Mouse (Mus musculus) midbrain, embryonic 12.5 days (tissue): ENCODE results near the gene Ctnnd2. TPM values are rescaled to one million over a fixed set of nuclear protein-coding genes. Genes with fewer than 3 reads are reported as not detected.

Experiments used
- ATAC-seq: fragments of 200-750 bp; cut with Nextera tagmentation; 2 replicates; pipeline ENCODE4 v1.8.0; 2017; ENCODE audit warnings: low read depth, moderate TSS enrichment, moderate library complexity; ENCODE audit not compliant: low FRiP score
- H3K27ac ChIP-seq: fragments of 300-500 bp; sonication (generic); replicated peaks from 2 replicates; pipeline ENCODE4 v1.5.1; 2016; ENCODE audit warnings: mild to moderate bottlenecking
- H3K27me3 ChIP-seq: fragments of 300-500 bp; sonication (generic); 2 replicates; pipeline ENCODE4 v1.6.1; 2016; ENCODE audit warnings: mild to moderate bottlenecking
- H3K36me3 ChIP-seq: fragments of 300-500 bp; sonication (generic); 2 replicates; pipeline ENCODE4 v1.6.1; 2016
- H3K4me1 ChIP-seq: fragments of 300-500 bp; sonication (generic); 2 replicates; pipeline ENCODE4 v1.6.1; 2016
- H3K4me2 ChIP-seq: fragments of 300-500 bp; sonication (generic); replicated peaks from 2 replicates; pipeline ENCODE4 v1.6.1; 2016; ENCODE audit warnings: mild to moderate bottlenecking, moderate library complexity
- H3K4me3 ChIP-seq: fragments of 300-500 bp; sonication (generic); 2 replicates; pipeline ENCODE4 v1.5.1; 2016; ENCODE audit warnings: mild to moderate bottlenecking
- H3K9ac ChIP-seq: fragments of 300-500 bp; sonication (generic); replicated peaks from 2 replicates; pipeline ENCODE4 v1.6.1; 2016; ENCODE audit warnings: mild to moderate bottlenecking, moderate library complexity
- H3K9me3 ChIP-seq: fragments of 300-500 bp; sonication (generic); 2 replicates; pipeline ENCODE4 v1.6.1; 2016; ENCODE audit warnings: mild to moderate bottlenecking
- WGBS: fragments of 180-500 bp; shearing (Covaris S2); methylation state at CpG from one replicate; pipeline ENCODE4 v1.1.7; 2016; 5-methylcytosine and 5-hydroxymethylcytosine counted together
- polyA plus RNA-seq: library from polyadenylated mRNA; unstranded; fragments of >200 nt; fragmentation: Nextera tagmentation; extraction: Ambion mirVana; gene quantifications from 2 replicates; pipeline ENCODE4 v1.2.1, GENCODE M21; 2016

Ctnnd2 gene
- polyA plus RNA-seq, 1 experiment from 2014 or later = 40.4 TPM

GRCm38 (mm10) chr15:30190872-30191271, 18.5 kb downstream of the Ctnnd2 start:
- no peak overlapping the region for H3K9ac ChIP-seq
- H3K4me2 ChIP-seq = no peak overlapping the region
- no peak for ATAC-seq

GRCm38 (mm10) chr15:30191931-30192668, 19.7 kb downstream of the Ctnnd2 start:
- Histone ChIP-seq H3K36me3 (no peaks in the 10 kb centered on the region), H3K9ac (no peak overlapping the region), H3K9me3 (no peaks in the 10 kb centered on the region), H3K4me3 (no peak overlapping the region), H3K27ac (no peak overlapping the region), H3K4me2 (no peak overlapping the region), H3K27me3 (no peaks in the 10 kb centered on the region), H3K4me1 (peaks cover 4% of the 10 kb centered on the region; the same call in 1 of the 2 replicates)
- no peak for ATAC-seq
- WGBS = 59% methylated on average over 5 of the region's 5 CpGs

More at GRCm38 (mm10) chr15:30190872-30191271, 18.5 kb downstream of the Ctnnd2 start:
- no peaks in the 10 kb centered on the region for H3K36me3 ChIP-seq
- H3K27me3 ChIP-seq = no peaks in the 10 kb centered on the region
- H3K4me1 ChIP-seq = peaks cover 4% of the 10 kb centered on the region; the same call in 1 of the 2 replicates
- H3K4me3 ChIP-seq = no peak overlapping the region
- no peaks in the 10 kb centered on the region for H3K9me3 ChIP-seq
- H3K27ac ChIP-seq = no peak overlapping the region

GRCm38 (mm10) chr15:30198429-30198828, 26.0 kb downstream of the Ctnnd2 start:
- H3K27me3 ChIP-seq = no peaks in the 10 kb centered on the region
- WGBS = 83% methylated on average over 3 of the region's 3 CpGs
- H3K4me2 ChIP-seq = no peak overlapping the region
- no peaks in the 10 kb centered on the region for H3K9me3 ChIP-seq
- no peak for ATAC-seq
- no peak overlapping the region for H3K4me3 ChIP-seq
- no peaks in the 10 kb centered on the region for H3K4me1 ChIP-seq
- H3K9ac ChIP-seq = no peak overlapping the region
- no peak overlapping the region for H3K27ac ChIP-seq
- no peaks in the 10 kb centered on the region for H3K36me3 ChIP-seq

GRCm38 (mm10) chr15:30199785-30200184, 27.4 kb downstream of the Ctnnd2 start:
- ATAC-seq = no peak
- H3K27ac ChIP-seq = no peak overlapping the region
- 94% methylated on average over 1 of the region's 1 CpGs for WGBS
- H3K9ac ChIP-seq = no peak overlapping the region
- no peak overlapping the region for H3K4me2 ChIP-seq
- no peak overlapping the region for H3K4me3 ChIP-seq
- no peaks in the 10 kb centered on the region for H3K4me1 ChIP-seq
- H3K9me3 ChIP-seq = no peaks in the 10 kb centered on the region
- no peaks in the 10 kb centered on the region for H3K27me3 ChIP-seq
- H3K36me3 ChIP-seq = no peaks in the 10 kb centered on the region

GRCm38 (mm10) chr15:30201211-30201610, 28.8 kb downstream of the Ctnnd2 start:
- H3K4me2 ChIP-seq = no peak overlapping the region
- H3K27me3 ChIP-seq = no peaks in the 10 kb centered on the region
- WGBS = 98% methylated on average over 2 of the region's 2 CpGs
- no peak overlapping the region for H3K4me3 ChIP-seq
- no peaks in the 10 kb centered on the region for H3K4me1 ChIP-seq
- no peak for ATAC-seq
- no peak overlapping the region for H3K9ac ChIP-seq
- H3K9me3 ChIP-seq = no peaks in the 10 kb centered on the region
- no peak overlapping the region for H3K27ac ChIP-seq
- no peaks in the 10 kb centered on the region for H3K36me3 ChIP-seq

- WGBS = 87% methylated on average over 3 of the region's 3 CpGs
- H3K9ac ChIP-seq = no peak overlapping the region
- no peaks in the 10 kb centered on the region for H3K4me1 ChIP-seq
- no peak overlapping the region for H3K27ac ChIP-seq
- no peaks in the 10 kb centered on the region for H3K27me3 ChIP-seq
- H3K9me3 ChIP-seq = no peaks in the 10 kb centered on the region
- no peak overlapping the region for H3K4me2 ChIP-seq
- H3K36me3 ChIP-seq = no peaks in the 10 kb centered on the region
- no peak overlapping the region for H3K4me3 ChIP-seq
- ATAC-seq = no peak
Measured at GRCm38 (mm10) chr15:30201617-30202016, 29.2 kb downstream of the Ctnnd2 start.

GRCm38 (mm10) chr15:30212746-30213145, 40.4 kb downstream of the Ctnnd2 start:
- Histone ChIP-seq H3K4me2 (no peak overlapping the region), H3K36me3 (no peaks in the 10 kb centered on the region), H3K4me3 (no peak overlapping the region), H3K9me3 (no peaks in the 10 kb centered on the region), H3K27ac (no peak overlapping the region), H3K27me3 (no peaks in the 10 kb centered on the region), H3K4me1 (0 out of 2 replicates have a peak, but pooled peaks cover 9% of the 10 kb centered on the region), H3K9ac (no peak overlapping the region)
- 51% methylated on average over 5 of the region's 5 CpGs for WGBS
- no peak for ATAC-seq

- Histone ChIP-seq H3K4me1 (0 out of 2 replicates have a peak, but pooled peaks cover 3% of the 10 kb centered on the region), H3K9ac (no peak overlapping the region), H3K9me3 (no peaks in the 10 kb centered on the region), H3K4me3 (no peak overlapping the region), H3K4me2 (no peak overlapping the region), H3K36me3 (no peaks in the 10 kb centered on the region), H3K27me3 (no peaks in the 10 kb centered on the region), H3K27ac (no peak overlapping the region)
- ATAC-seq = no peak
- 85% methylated on average over 4 of the region's 4 CpGs for WGBS
Measured at GRCm38 (mm10) chr15:30215871-30216270, 43.5 kb downstream of the Ctnnd2 start.

- H3K4me2 ChIP-seq = no peak overlapping the region
- H3K27ac ChIP-seq = no peak overlapping the region
- H3K27me3 ChIP-seq = no peaks in the 10 kb centered on the region
- 97% methylated on average over 4 of the region's 4 CpGs for WGBS
- H3K4me1 ChIP-seq = no peaks in the 10 kb centered on the region
- no peaks in the 10 kb centered on the region for H3K36me3 ChIP-seq
- H3K9me3 ChIP-seq = no peaks in the 10 kb centered on the region
- H3K4me3 ChIP-seq = no peak overlapping the region
- no peak overlapping the region for H3K9ac ChIP-seq
- ATAC-seq = no peak
Measured at GRCm38 (mm10) chr15:30229112-30229511, 56.7 kb downstream of the Ctnnd2 start.

GRCm38 (mm10) chr15:30235210-30236034, 63.0 kb downstream of the Ctnnd2 start:
- no peak for ATAC-seq
- no peaks in the 10 kb centered on the region for H3K4me1 ChIP-seq
- H3K4me2 ChIP-seq = no peak overlapping the region
- 94% methylated on average over 10 of the region's 10 CpGs for WGBS
- H3K9me3 ChIP-seq = no peaks in the 10 kb centered on the region
- H3K27ac ChIP-seq = no peak overlapping the region
- no peaks in the 10 kb centered on the region for H3K27me3 ChIP-seq
- no peak overlapping the region for H3K9ac ChIP-seq
- H3K36me3 ChIP-seq = no peaks in the 10 kb centered on the region
- no peak overlapping the region for H3K4me3 ChIP-seq

GRCm38 (mm10) chr15:30240881-30241280, 68.5 kb downstream of the Ctnnd2 start:
- no peaks in the 10 kb centered on the region for H3K36me3 ChIP-seq
- H3K9me3 ChIP-seq = no peaks in the 10 kb centered on the region
- no peak overlapping the region for H3K4me2 ChIP-seq
- H3K27me3 ChIP-seq = no peaks in the 10 kb centered on the region
- H3K4me3 ChIP-seq = no peak overlapping the region
- 87% methylated on average over 2 of the region's 2 CpGs for WGBS
- H3K4me1 ChIP-seq = no peaks in the 10 kb centered on the region
- H3K9ac ChIP-seq = no peak overlapping the region
- no peak for ATAC-seq
- no peak overlapping the region for H3K27ac ChIP-seq

GRCm38 (mm10) chr15:30268822-30269221, 96.4 kb downstream of the Ctnnd2 start:
- Histone ChIP-seq H3K4me3 (no peak overlapping the region), H3K4me2 (no peak overlapping the region), H3K9ac (no peak overlapping the region), H3K27me3 (no peaks in the 10 kb centered on the region), H3K27ac (no peak overlapping the region), H3K9me3 (no peaks in the 10 kb centered on the region), H3K36me3 (no peaks in the 10 kb centered on the region), H3K4me1 (no peaks in the 10 kb centered on the region)
- 90% methylated on average over 10 of the region's 10 CpGs for WGBS
- ATAC-seq = no peak
